Mouse (Mus musculus) layer of hippocampus, adult 9-10 months (tissue): ENCODE measurements around the gene Cited4.

Experiments used
- DNase-seq: peaks from one replicate; pipeline ENCODE4 v3.0.0; 2022; ENCODE audit warnings: low spot score

The Cited4 gene

DNA sequence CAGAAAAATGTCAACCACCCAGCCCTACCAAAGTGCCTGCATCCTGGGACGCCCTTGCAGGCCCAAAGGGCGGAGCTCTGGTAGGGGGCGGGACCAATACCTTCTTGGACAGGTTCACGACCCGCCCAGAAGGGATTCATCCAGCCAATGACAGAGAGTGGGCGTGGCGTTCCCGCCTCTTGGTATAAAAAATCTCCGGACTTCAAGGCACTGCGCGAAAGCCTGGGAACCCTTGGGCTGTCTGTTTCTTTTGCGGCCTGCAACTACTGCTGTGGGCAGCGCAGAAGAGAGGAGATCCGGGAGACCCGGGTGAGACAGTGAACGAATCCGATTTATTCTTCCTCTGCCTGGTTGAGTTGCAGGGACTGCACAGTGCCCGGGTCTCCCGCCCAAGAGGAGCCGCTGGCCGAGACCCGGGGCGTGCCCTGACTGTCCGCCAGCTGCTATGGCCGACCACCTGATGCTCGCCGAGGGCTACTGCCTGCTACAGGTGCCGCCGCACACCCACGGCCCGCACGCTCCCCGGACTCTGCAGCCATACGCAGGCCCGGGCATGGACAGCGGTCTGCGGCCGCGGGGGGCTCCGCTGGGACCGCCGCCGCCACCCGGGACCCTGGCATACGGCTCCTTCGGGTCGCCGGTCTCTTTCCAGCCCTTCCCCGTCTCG, at the start of gene Cited4:
Cited4 (plus strand) TSS at position 215 of the 667 bp plus-strand sequence.
- peak; percentile 45 for DNase-seq

DNA sequence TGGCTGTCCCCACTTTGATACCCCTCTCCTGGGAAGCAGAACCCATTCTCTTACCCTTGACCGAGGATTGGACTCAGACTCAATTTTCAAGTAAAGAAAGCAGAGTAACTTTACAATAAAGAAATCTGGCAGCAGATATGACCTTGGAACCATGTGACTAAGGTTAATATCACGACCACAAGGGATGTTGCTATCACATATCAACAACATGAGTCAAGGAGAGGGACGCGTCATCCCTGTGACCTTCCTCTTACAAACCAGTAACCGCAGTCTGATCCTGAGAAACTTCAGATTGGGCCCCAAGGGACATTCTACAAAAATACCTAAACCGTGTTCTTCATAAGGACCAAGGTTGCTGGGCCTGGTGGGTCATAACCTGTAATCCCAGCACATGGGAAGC, 38.6 kb upstream of the Cited4 start:
- no peak for DNase-seq

DNA sequence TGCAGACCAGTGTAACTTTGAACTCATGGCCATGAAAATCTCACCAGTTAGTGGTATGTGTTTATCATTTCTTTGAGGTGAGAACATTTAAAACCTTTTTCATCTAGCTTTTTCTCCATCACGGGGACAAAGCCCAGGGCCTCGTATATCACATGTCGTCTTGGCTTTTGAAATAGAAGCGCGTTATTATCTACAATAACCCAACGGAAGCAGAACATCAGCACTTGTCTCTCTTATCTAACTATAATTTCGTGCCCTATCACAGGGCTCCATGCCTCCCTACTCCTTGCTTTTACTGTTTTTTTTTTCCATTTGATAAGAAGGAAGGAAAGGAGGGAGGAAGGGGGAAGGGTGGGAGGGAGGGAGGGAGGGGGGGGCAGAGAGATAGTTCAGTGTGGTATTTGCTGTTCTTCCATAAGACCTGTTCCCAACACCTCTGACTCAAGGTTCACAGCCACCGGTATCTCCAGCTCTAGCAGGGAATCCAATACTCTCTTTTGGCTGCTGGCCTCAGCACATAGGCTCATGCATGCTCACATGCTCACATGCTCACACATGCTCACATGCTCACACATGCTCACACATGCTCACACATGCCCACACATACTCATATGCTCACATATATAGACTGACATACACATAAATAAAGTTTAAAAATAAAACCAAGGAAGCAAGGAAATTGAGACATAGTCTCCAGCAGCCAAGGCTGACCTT, 36.0 kb upstream of the Cited4 start:
- DNase-seq = no peak

DNA sequence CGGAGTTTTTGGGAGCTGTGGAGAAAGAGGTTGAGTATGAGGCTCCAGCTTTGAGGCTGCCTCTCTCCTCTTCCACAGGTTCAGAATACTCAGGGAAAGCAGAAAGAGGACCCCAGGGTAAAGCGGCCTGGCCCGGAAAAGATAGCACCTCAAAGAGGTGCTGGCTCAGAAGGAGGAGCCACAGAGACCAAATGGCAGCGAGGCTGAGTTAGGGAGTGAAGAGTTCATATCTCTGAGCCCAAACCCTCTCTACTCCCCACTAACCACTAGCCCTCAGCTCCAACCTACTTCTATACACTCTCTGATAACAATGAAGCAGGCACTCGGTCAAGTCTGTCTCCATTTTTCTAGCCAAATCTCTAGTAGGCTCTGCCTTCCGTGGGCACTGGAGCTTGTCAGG, 34.5 kb upstream of the Cited4 start:
- no peak for DNase-seq

DNA sequence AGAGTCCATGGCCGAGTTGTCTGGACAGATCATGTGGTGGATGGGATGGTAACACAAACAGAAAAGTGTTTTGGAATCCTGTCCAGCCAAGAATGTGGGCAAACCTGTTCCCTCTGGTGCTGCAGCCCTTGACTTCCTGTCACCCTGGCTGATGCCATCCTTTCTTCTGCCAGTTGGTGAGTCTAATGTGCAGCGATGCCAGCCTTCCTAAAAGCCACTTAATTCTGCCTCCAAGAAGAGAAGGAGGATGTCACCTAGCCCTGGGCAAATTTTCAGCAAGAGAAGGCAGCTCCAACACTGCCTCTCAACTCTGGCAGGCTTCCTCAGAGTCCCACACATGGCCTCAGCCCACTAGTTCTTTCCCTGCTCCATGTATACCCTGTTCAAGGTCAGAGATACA, 31.0 kb upstream of the Cited4 start:
- no peak for DNase-seq

DNA sequence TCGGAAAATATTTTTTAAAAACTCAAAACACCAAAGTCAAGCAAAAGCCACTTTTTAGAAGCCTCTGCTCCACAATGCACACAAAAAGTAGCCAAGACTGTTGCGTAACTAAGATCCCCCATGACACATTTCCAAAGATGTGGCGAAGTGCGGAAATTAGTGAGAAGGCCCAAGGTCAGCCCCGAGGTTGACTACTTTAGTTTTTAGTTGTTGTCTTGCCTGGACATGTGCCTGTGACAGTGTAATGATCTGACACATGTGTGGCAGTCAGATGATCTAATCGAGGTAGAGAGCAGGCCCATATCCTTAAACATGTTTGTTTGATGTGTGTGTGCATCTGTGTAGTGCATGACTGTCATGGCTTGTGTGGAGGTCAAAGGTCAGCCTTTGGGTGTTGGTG, 24.4 kb upstream of the Cited4 start:
- DNase-seq = no peak

DNA sequence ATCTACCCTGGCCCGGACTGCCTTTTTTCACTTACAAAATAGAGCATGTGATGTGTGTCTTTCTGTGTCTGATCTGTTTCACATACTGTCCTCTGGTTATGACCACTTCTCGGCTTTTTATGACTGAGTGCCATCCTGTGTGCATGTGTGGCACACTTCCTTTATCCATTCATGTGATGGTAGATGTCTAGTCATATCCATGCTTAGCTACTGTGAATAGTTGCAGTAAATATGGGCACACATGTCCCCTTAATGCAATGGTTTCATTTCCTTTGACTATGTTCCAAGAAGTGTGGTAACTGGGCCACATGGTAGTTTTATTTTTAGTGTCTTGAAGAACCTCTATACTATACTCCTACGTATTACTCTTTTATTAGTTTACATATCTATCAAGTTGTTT, 22.5 kb upstream of the Cited4 start:
- DNase-seq = no peak

DNA sequence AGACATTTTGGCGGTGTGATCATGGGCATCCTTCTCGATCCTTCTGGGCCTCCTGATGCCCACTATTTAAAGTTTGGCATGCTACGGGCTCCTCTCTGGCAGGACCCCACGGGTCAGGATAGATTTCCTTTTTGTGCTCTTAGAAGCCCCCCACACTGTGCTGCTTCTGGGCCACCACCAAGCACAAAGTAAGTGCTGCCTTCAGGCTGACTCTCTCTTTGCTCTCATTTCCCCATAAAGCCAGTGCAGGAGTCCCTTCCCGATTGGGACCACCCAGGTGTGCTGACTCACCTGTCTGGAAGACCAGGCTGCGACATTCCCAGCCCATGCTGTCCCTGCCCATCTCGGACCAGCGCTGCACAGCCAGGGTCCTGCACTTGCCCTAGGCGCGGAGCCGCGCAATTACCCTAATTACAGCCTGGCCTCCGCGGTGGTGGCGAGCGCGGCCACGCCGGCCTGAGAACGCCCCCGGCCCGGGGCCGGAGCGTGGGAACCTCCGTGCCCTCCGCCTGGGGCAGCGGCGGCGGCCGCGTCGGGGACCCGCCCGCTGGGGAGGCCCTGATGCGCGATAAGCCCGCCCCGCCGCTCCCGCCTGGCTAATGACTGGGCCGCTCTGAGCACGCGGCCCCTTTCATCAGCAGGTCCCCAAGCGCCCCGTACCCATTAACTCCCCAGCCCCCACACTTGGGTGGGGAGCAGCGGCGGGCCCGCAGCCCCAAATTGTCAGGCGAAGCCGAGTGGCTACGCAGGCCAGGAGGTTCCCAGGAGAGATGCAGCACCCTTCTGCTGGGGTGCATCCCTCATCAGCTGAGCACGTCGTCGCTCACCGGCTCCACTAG, 16.8 kb upstream of the Cited4 start:
- no peak for DNase-seq

DNA sequence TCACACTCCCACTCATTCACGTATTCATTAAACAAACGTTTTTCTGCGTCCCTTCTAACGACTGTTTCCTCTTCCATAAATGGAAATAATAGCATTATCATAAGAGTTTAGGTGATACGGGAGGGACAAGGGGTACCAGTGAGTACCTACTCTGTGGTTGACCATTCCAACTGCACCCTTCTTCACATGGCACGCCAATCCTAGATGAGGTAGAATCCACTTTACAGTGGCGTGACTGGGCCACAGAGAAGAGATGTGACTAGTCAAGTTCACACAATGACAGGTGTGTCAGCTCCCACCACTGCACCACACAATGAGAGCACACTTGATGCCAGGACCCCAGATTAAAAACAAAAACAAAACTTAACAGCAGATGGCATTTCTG, 16.2 kb upstream of the Cited4 start:
- DNase-seq = no peak

DNA sequence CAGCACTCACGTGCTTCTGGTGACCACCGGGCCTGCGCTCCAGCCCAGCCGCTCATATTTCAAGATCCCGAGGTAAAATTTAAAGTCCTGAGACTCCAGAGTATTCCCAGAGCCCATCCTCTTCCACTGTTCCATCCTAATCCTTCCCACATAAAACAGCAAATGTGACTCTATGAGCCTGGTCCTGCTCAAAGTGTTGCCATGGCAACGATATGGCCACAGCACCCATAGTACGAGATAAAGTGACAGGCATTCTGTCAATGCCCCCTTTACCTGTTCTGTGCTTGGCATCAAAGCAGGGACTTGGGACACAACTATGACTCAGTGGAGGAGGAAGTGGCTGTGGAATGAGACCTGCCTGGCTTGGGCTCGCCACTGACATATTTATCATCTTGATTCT, 10.5 kb upstream of the Cited4 start:
- no peak for DNase-seq

DNA sequence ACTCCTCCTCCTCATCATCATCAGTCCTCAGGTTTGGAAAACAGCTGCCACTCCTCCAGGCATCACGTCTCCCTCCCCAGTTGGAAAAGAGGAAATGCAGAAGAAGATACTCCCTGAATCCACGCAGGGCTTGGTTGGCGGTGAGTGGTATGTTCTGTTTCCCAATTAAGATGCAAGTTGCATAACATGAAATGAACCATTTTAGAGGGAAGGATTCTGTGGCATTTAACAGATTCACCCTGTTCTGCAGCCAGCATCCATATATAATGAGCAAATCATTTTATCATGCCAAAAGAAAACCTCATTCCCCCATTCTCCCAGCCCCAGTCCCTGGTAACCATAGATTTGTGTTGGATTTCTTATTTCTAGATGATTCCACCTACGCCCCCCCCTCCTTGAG, 5.9 kb upstream of the Cited4 start:
- DNase-seq = no peak

DNA sequence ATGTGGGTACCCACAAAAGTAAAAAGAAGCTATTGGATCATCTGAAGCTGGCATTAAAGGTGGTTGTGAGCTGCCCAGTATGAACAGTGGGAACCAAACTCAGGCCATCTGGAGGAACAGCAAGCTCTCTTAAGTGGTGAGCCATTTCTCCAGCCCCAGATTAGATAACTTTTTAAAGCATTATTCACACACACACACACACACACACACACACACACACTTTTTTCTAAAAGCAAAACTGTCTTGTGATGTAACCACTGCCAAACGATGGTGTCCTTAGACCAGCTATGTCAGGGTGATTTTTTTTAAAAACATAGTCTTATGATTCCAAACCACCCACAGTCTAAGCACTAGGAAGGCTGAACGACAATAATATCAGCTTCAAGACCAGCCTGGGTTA, 1.8 kb upstream of the Cited4 start:
- DNase-seq = no peak

DNA sequence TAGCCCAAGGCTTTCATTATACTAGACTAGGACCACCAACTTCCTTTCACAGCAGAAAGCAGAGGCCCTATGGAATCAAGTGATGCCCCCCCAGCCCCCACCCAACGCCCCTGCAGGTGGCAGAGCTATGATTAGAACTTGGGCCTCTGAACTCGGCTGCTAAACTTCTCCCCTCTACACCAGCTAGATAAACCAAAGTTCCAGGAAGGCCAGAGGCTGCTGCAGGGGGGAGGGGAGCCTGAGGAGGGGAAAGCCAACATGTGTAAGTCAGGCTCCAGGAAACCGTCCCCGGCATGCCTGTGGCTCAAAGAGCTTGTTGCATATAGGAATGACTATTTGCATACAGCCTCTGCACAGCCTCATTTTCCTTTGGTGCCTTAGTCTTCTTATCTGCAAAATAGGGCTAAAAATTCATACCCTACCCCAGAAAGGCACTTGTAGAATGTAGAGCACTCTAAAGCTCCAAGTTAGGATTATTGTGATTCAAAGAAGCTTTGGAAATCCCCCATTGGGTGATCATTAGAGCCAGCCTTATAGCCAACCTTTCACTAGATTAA, 1.1 kb upstream of the Cited4 start:
- DNase-seq = no peak

DNA sequence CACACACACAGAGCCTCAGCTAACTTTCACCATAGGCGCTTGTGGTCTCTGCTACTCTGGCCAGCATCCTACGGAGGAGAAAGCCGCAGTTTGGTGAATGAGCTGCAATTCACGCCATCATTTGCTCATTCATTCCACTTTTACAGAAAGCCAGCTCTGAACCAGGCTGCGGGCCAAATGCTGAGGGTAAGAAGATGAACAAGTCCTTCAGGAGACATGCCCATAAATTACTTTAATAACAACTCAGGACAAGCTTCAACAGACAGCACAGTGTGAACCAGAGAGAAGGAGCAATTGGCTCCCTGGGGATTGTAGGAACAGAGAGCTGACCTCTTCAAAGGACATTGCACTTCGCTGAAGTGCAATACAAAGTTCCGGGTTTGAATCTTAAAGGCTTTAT, 590 bp upstream of the Cited4 start:
- DNase-seq = no peak

DNA sequence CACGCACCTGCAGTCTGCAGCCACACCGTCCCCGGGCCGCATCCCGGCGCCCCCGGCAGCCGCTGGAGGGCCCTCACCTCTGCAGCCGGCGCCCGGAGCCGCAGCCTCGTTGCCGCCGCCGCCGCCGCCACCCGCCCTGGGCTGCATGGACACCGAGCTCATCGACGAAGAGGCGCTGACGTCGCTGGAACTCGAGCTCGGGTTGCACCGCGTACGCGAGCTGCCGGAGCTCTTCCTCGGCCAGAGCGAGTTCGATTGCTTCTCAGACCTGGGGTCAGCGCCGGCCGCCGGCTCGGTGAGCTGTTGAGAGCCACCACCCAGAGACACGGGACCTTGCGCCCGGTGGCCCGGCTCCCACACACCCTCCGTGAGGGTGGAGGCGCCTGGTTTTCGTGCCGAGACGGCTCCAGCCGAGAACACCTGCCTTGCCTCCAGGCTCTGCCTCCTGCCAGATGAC, 701 bp downstream of the Cited4 start:
- DNase-seq = no peak

DNA sequence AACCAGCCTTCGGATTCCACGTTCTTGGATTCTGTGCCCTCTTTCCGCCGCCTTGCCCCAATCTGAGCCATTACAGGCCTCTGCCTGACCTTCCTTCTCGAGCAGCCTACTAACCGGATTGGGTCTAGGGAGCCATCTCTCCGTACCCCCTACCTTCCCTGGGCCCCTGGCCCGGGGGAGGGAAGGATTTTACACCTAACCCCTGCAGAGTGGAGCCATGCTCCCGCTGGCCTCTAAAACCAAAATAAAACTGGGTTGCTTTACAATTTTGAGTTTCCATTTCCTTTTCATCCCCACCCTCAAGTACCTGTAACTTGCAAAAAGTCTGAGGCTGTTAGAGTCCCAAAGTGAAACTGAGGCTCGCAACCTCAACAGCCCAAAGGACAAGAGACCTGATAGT, 1.2 kb downstream of the Cited4 start:
- DNase-seq = no peak

DNA sequence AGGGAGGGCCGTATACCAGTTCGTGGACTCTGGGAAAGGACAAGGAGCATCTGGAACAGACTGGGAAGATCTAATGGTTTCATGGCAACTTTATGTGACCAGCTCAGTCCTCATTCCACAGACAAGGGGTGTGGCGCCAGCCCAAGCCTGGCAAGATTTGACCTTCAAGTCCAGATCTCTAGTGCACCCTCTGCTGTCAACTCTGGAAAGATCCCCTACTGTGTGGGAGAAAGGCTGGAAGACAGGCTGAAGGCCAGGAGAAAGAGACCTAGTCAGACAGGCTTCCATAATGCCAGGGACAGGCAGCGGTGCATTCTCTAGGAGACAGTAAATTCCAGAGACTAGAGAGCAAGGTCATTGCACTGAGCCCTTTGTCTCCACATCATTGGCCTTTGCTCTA, 2.2 kb downstream of the Cited4 start:
- no peak for DNase-seq

DNA sequence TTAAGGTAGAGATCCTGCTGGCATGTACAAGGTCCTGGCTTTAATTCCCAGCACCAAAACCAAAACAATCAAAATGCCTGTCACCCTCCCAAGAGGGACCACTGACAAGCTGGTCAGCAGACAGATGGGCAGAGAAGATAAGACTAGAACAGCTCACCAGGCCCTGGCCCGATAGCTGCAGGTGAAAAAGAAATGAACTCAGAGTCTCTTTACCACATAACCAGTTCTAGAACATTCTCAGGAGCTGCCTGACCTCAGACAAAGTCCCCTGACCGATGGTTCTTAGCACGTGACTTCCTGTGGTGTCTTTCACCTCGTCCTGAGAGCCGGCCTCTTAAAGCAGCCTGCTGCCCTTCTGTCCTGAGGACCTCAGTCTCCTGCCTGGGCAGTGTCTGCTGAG, 3.2 kb downstream of the Cited4 start:
- no peak for DNase-seq

DNA sequence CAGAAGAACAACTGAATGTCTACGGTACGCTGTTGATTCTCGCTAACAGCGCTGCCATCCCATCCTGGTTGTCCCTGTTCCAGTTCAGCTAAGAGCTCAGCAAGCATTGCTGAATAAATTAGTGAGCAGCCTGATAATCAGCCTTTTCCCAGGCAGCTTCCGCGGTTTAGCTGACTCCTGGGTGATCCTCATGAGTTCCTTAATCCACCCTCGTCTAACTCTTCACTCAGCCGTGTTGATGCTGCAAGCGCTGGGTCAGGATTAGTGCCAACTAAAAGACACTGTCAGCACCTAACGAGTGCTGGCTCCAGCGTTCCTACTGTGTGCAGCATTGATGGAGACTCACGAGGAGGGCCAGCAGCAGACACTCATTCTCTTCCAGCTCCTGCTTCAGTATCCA, 4.7 kb downstream of the Cited4 start:
- no peak for DNase-seq

DNA sequence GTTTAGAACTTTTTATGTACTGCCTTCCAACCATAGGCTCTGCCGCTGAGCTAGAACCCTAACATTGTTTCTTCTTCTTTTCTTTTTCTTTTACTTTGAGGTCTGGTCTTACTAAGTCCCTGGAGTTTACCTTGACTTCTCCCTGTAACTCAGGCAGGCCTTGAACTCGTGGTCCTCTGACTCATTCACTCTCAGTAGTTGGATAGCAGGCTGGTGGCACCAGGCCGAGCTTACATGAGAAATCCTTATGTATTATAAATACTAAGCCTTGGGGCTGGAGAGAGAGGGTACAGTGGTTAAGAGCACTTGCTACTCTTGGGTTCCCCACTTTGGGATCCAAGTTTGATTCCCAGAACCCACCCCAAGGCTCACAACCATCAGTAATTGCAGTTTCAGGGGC, 7.2 kb downstream of the Cited4 start:
- no peak for DNase-seq

DNA sequence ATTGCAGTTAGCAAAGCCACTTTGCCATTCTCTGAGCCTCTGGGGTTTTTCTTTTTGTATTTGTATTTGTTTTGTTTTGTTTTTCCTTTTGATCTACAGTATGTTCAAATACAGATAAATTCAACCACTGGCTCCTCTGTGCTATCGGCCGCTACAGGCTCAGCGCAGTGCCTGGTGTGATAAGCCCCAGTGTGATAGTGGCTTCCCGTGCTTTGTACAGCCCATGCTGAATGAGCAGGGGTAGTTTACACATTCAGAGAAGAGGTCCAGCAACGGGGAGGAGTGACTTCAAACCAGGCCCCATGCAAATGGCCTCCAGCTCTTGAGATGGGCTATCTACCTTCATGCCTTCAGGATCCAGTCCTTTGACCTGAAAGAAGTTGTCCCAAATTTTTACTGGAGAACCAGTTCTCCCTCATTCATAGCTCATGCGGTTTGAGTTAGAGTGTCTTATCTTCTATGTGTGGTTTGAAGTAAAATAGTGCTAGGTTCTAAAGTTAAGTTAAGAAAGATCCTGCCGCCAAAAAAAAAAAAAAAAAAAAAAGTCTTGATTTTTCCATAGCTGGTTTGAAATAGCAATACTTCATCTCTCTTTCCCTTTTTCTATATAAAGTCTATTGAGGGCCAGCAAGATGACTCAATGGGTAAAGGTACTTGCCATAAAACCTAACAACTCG, 8.5 kb downstream of the Cited4 start:
- DNase-seq = no peak

DNA sequence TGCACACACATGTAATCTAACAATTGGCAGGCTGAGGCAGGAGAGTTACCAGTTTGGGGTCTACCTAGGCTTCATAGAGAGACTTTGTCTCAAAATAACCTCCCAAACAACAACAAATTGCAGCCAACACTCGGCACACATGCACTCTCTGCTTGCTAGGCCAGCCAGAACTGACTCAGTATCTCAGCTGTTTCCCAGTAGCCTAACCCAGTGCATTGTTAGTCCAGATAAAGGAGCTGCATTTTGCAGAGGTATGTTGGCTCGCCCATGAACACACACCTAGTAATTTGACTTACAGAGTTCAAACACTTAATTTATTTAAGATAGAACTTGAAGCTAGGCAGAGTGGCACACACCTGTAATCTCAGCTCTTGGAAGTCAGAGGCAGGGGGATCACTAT, 9.3 kb downstream of the Cited4 start:
- DNase-seq = no peak
